Mouse (Mus musculus): ENCODE data around the gene Olfr1419. TPM values are rescaled to one million over a fixed set of nuclear protein-coding genes. Genes with fewer than 3 reads are reported as not detected.
"Not testable (repeated sequence)": the region's sequence is repeated elsewhere in the genome, so short reads cannot be mapped to it uniquely, and the experiment has no call there.

Olfr1419 gene
- total RNA-seq (2021) = not detected
- long read RNA-seq, experiment 1 = 0 reads
- long read RNA-seq, experiment 2 = 0 reads

DNA sequence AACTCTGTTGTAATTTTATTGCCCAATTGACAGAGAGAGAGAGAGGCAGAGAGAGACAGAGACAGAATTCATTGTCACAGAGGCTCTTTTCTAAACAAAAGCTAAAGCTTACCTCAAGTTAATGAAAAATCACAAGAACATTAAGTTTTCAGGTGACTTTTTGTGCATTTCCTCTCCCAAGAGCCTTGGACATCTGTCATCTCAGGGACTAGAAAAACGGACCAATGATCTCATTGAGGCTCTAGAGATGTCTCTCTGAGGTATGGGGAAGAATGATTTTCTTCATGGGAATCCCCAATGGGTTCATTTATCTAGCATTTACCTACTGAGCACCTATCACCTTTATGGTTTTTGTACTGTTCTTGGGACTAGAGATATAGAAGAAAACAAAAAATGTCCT lies at the start of gene Olfr1419:
Gene Olfr1419, minus strand, starts transcription at position 101 of the 400 bp plus-strand sequence.
- intact Hi-C loops (cut with DNase I) = no loop called here
- no peak for DNase-seq

GRCm38 (mm10) chr19:11922515-11922914 lies 47.6 kb upstream of the Olfr1419 start:
- DNase-seq; intact Hi-C loops (cut with DNase I): not testable (repeated sequence)

DNA sequence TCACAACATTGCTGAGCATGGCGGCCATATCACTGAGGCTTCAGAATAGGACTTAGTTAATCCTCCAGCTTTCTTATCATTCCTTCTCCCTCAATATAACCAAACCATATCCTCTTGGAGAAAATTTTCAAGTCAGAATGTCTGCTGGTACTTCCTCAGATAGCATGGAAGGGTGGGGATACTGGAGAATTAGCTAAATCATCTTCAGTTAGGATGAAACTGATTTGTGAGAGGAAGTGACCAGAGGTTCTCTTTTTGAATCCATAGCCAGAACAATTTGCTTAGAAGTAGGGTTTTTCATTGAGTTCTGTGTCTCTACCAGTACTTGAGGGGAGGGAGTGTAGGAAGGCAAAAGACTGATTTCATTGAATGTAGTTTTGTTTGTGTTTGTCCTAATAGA lies 47.2 kb upstream of the Olfr1419 start:
- no peak for DNase-seq
- intact Hi-C loops (cut with DNase I) = no loop called here

DNA sequence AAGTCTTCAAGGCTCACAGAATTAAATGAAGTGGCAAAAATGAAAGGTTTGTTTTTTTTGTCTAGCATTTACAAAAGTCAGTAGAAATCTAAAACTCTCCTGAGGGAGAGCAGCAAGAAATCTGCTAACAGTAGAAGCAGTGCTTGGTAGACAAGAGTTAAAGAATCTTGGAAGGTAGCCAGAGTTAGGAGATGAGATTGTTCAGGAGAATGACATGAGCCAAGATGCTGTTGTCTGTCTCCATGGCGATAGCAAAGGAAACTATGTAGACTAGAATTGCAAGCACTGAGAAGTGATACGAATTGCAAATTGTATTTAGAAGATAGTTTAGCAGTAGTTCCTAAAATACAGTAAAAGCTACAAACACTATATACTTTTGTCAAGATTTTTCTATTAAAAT lies 40.9 kb upstream of the Olfr1419 start:
- intact Hi-C loops (cut with DNase I) = no loop called here
- no peak for DNase-seq

DNA sequence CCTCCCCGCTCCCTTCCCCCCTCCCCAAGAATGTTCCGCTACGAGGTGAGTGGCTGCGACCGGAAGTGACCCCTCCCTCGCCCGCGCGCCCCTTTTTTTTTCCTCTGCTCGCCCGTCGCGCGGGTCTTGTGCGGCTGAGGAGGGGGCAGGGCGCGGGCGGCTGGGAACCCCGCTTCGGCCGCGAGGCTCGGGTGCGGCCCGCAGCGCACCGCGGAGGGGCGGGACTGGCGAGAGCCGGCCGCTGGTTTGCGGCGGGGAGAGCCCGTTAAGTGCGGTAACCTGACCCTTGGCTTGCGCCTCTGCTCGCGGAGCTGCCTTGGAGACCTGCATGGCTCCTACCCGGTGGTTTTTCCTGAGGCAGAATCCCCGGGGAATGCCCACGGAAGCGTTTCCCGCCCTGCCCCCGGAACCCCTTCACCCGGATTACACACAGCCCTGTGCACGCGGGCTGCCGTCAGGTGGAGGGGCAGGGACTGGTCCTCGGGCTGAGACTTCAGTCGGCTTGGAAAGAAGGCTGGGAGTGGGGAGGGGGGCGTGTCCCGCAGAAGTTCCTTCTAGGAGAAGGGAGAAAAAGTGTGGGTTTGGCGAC lies 37.7 kb upstream of the Olfr1419 start:
- DNase-seq = peak; percentile 35 to 51
- intact Hi-C loops (cut with DNase I) = loop anchor here (2.0 to 5.0 kb wide), 2 partner anchors 50 to 98 kb away; no protein-coding TSS in a partner anchor

GRCm38 (mm10) chr19:11912037-11912532 lies 37.2 kb upstream of the Olfr1419 start, which contains the start of gene Patl1:
Gene Patl1 (plus strand): TSS chr19:11912399.
- intact Hi-C loops (cut with DNase I) = loop anchor here (2.0 to 5.0 kb wide), 2 partner anchors 50 to 99 kb away; no protein-coding TSS in a partner anchor
- peak; percentile 96 to 99 for DNase-seq

- intact Hi-C loops (cut with DNase I) = loop anchor here (2.0 to 5.0 kb wide), 2 partner anchors 51 to 99 kb away; no protein-coding TSS in a partner anchor
These were observed 36.7 kb upstream of the Olfr1419 start for GRCm38 (mm10) chr19:11911603-11912002.

DNA sequence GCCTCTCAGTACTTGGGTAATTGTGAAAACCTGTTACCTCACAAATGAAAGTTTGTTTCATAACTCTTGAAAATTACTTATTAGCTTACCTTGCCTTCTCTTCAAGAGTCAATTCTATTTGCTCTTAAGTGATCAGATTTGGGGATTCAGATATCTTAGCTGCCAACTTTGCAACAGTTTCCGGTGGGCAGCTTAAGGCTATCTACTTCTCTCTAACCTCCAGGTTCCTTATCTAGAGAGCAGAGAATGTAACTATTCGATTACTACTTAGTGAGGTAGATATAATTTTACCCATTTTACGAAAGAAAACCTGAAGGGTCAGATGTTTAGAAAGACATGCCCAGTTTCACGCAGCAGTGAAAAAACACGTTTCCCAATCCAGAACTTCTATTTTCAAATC lies 36.1 kb upstream of the Olfr1419 start:
- intact Hi-C loops (cut with DNase I) = loop anchor here (5.0 kb wide), 1 partner anchor 51 kb away; no protein-coding TSS in a partner anchor
- DNase-seq = no peak

More at GRCm38 (mm10) chr19:11911603-11912002, 36.7 kb upstream of the Olfr1419 start:
- no peak for DNase-seq

GRCm38 (mm10) chr19:11886265-11886664 lies 11.4 kb upstream of the Olfr1419 start, which contains the start of gene Olfr1420:
Gene Olfr1420 (plus strand): TSS chr19:11886565.
- intact Hi-C loops (cut with DNase I) = no loop called here
- no peak for DNase-seq

- intact Hi-C loops (cut with DNase I) = not testable (repeated sequence)
These were observed 3.5 kb upstream of the Olfr1419 start for GRCm38 (mm10) chr19:11878404-11878803.

GRCm38 (mm10) chr19:11867837-11868236 lies 7.1 kb downstream of the Olfr1419 start:
- intact Hi-C loops (cut with DNase I) = no loop called here
- no peak for DNase-seq

More at GRCm38 (mm10) chr19:11878404-11878803, 3.5 kb upstream of the Olfr1419 start:
- DNase-seq = not testable (repeated sequence)

DNA sequence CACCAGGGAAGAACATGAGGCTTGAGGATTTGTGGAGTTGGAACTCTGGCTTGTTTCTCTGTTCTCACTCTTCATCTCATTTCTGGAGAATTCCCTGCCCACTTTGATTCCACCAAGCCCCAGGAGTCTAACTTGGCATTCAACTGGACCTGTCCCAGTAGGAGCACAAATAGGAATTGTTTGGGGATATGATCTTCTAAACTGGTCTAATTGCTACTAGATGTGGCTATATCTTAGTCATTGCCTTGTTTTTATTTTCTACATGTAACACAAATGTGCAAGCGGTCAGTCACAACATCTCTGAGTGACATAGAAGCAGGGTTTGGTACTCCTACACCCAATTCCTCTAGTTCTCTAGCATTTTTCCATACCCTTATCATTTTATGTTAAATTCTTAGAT lies 13.9 kb downstream of the Olfr1419 start, which contains the start of gene Olfr1418:
Gene Olfr1418, minus strand, starts transcription at position 101 of the 400 bp plus-strand sequence.
- no peak for DNase-seq

GRCm38 (mm10) chr19:11856506-11856905 lies 18.4 kb downstream of the Olfr1419 start:
- no peak for DNase-seq
- intact Hi-C loops (cut with DNase I) = no loop called here

More for the DNA sequence above, 13.9 kb downstream of the Olfr1419 start, which contains the start of gene Olfr1418:
- intact Hi-C loops (cut with DNase I) = no loop called here

DNA sequence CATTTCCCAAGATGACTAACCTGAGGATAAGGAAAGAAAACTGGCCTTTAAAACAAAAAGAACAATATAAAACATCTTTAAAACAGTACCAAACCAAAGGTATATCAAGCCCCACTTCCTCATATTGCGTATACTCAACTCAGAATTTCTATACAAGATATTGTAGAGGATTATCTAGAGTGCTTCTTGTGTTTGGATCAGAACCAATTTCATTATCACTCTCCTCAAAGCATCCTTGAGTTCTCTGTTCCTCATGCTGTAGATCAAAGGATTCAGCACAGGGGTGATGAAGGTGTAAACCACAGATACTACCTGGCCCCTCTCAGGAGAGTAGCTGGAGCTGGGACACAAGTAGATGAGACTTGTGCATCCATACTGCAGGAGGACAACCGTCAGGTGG lies 20.1 kb downstream of the Olfr1419 start:
- DNase-seq = no peak
- intact Hi-C loops (cut with DNase I) = no loop called here

DNA sequence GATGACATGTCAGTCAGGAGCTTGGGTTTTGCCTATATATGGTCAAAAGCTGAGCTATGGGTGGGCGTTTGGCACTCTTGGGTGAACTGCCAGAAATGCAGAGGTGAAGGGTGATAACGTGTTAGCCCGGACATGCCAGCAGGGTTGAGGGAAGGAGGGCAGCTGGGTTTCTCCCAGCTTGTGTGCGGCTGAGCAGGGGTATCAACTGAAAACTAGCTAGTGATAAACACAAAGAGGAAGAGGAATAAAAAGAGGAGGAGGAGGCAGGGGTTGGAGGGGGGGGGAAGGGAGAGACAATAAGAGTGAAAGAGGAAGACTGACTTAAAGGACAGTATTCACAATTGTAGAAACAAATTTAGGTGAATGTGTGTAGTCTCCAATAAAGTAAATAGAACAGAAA lies 22.3 kb downstream of the Olfr1419 start:
- intact Hi-C loops (cut with DNase I) = no loop called here
- DNase-seq = no peak

DNA sequence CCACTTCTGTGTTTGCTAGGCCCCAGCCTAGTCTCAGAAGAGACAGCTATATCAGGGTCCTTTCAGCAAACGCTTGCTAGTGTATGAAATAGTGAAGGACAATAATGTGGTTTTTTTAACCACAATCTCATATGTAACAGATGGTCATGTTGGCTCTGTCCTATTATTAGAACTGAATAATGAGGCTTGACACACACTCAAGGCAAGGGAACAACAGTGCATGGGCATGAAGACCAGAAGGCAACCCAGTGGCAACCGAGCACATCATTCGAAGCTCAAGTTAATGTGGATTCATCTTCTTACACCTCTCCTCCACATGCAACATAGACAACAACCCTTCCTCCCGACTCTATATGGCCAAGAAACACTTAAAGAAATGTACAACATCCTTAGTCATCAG lies 28.6 kb downstream of the Olfr1419 start:
- intact Hi-C loops (cut with DNase I) = no loop called here
- no peak for DNase-seq

GRCm38 (mm10) chr19:11839119-11839518 lies 35.8 kb downstream of the Olfr1419 start, which contains the start of gene Olfr1417:
Gene Olfr1417 (minus strand): TSS chr19:11839219.
- intact Hi-C loops (cut with DNase I) = no loop called here
- DNase-seq = no peak

GRCm38 (mm10) chr19:11823346-11824065 lies 51.4 kb downstream of the Olfr1419 start:
- no peak for DNase-seq
- intact Hi-C loops (cut with DNase I) = no loop called here

- intact Hi-C loops (cut with DNase I) = no loop called here
- no peak for DNase-seq
These were observed 54.7 kb downstream of the Olfr1419 start for GRCm38 (mm10) chr19:11820211-11820610.

DNA sequence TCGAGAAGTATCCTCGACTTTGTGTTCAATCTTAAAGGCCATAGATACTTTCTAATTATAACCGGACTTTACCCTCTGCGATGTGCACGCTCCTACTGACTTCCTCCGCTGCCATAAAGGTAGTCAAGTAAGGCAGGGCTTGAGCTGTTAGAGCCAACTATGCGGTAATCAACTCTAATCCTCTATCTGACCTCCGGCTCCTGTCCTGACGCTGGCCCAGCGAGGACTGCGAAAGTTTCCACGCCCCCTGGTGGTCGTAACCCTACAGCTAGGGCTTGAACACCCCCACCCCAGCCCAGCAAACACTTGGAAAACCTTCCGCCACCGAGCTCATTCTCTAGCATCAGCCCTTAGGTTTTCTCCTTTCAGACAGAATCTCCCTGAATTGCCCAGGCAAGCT lies 55.1 kb downstream of the Olfr1419 start:
- DNase-seq = peak; percentile 59 to 73
- intact Hi-C loops (cut with DNase I) = loop anchor here (5.0 kb wide), 1 partner anchor 42 kb away; no protein-coding TSS in a partner anchor

All from gastrocnemius, postnatal 36 days (tissue).